Mouse (Mus musculus): Measurements from ENCODE around the gene Lpin2. TPM values are rescaled to one million over a fixed set of nuclear protein-coding genes. Genes with fewer than 3 reads are reported as not detected.

Gene Lpin2
- total and polyA plus RNA-seq, 2 experiments from 2014 or later = 39.5 to 48.9 TPM

DNA sequence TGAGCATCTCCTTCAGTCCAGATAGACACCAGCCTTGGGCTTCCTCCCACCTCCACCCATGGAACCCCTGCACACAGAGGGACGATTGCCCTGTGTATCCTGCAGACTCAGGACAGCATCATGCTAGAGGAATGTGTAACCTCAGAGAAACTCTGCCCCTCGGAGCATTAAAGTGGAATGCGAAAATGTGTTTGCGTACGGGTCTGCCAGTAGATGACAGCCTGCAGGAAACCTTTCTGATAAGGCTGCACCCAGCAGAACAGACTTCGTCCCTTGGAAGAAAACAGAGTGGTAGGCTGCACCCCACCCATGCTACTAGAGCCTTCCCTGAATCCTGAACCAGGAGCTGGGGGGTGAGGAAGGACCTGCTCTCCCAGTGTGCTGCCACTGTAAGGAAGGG lies 102.5 kb downstream of the Lpin2 start:
- no peaks in the 10 kb centered on the region for H3K36me3 ChIP-seq (ENCODE audit: insufficient read depth, low read length)
- no peaks in the 10 kb centered on the region for H3K27me3 ChIP-seq (ENCODE audit: insufficient read depth, low read length)
- no peak for DNase-seq (ENCODE audit: low spot score)
- ATAC-seq = no peak
- H3K27ac ChIP-seq = no peak overlapping the region
- WGBS = 83% methylated on average over 6 of the region's 6 CpGs
- no peak for TF ChIP-seq CTCF (IDR thresholded peaks at IDR 0.05; ENCODE audit: low read depth)
- no peak overlapping the region for H3K9ac ChIP-seq (replicated peaks; ENCODE audit: low read length)
- no peak overlapping the region for H3K4me3 ChIP-seq (ENCODE audit: low read length)
- H3K9me3 ChIP-seq (ENCODE audit: low read length) = no peaks in the 10 kb centered on the region
- H3K4me2 ChIP-seq (ENCODE audit: low read depth, low read length) = no peak overlapping the region
- H3K4me1 ChIP-seq (ENCODE audit: insufficient read depth, low read length) = no peaks in the 10 kb centered on the region

DNA sequence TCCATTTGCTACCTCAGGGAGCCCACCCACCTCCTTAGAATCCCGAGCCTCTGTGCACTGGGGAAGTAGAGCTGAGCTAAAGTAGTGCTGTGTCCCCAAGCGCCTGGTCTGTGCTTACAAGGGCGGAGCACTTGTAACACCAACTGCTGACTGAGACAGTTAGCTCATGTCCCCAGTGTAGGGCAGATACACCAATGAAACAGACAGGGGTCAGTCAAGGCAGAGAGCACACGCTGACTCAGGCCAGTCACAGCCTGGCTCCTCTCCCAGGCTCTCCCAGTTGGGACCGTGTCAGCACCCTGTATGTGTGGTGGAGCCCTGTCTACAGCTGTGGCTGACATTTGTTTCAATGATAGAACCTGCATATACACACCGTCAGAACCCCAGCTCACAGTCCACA lies 103.6 kb downstream of the Lpin2 start:
- whole genome bisulfite sequencing = 75% methylated on average over 6 of the region's 6 CpGs
- Histone ChIP-seq H3K4me1 (ENCODE audit: insufficient read depth, low read length) (no peaks in the 10 kb centered on the region), H3K4me2 (ENCODE audit: low read depth, low read length) (no peak overlapping the region), H3K27me3 (ENCODE audit: insufficient read depth, low read length) (no peaks in the 10 kb centered on the region), H3K9me3 (ENCODE audit: low read length) (no peaks in the 10 kb centered on the region), H3K4me3 (ENCODE audit: low read length) (no peak overlapping the region), H3K9ac (replicated peaks; ENCODE audit: low read length) (no peak overlapping the region), H3K36me3 (ENCODE audit: insufficient read depth, low read length) (no peaks in the 10 kb centered on the region), H3K27ac (no peak overlapping the region)
- ATAC-seq (no peak), DNase-seq (ENCODE audit: low spot score) (no peak)
- TF ChIP-seq CTCF (IDR thresholded peaks at IDR 0.05; ENCODE audit: low read depth) = no peak

DNA sequence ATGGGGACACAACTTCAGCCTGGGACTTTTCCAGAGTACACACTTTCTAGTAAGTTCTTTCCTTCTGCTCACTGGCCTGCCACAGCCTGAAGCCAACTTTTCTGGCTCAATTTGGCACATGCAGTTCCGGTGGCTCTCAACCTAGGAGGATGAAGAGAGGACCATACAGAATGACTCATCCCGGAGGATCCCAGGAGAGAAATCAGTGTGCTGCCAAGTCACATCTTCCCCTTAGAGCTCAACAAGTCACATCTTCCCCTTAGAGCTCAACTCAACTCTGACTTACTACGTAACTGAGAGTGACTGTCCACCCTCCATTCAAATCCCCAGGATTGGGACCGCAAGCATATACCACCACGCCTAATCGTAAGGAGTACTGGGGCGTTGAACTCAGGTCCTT lies 105.2 kb downstream of the Lpin2 start:
- DNase-seq (ENCODE audit: low spot score) (no peak), ATAC-seq (no peak)
- 93% methylated on average over 7 of the region's 7 CpGs for WGBS

DNA sequence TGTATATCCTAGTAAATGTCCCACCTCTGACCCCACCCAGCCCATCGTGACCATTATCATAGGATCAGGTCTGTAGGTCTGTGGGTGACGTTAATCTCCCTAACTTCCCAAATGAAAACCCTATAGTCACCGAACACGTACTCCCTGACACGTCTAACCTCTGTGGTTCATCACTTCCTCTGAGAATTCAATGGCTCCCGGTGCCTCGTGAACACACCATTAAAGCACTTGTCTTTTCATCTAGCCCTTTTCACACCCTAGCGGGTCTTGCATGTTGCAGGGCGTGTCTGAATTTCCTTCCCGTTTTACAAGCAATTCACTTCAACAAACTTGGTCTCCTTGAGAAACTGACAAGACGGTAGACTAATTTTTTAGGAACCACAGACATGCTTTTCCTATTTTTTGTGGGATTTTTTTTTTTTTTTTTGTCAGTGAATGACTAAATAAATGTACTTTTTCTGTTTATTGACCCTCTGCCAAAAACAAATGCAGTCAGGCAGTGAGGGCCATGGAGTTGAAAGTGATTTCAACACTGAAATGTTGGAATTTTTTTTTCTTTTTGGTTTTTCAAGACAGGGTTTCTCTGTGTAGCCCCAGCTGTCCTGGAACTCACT lies 105.9 kb downstream of the Lpin2 start:
- H3K9me3 ChIP-seq (ENCODE audit: low read length) = no peaks in the 10 kb centered on the region
- no peak overlapping the region for H3K4me2 ChIP-seq (ENCODE audit: low read depth, low read length)
- no peak for TF ChIP-seq CTCF (IDR thresholded peaks at IDR 0.05; ENCODE audit: low read depth)
- no peak overlapping the region for H3K4me3 ChIP-seq (ENCODE audit: low read length)
- no peak overlapping the region for H3K27ac ChIP-seq
- ATAC-seq (no peak), DNase-seq (ENCODE audit: low spot score) (no peak)
- H3K27me3 ChIP-seq (ENCODE audit: insufficient read depth, low read length) = no peaks in the 10 kb centered on the region
- 90% methylated on average over 11 of the region's 11 CpGs for WGBS
- no peak overlapping the region for H3K9ac ChIP-seq (replicated peaks; ENCODE audit: low read length)
- no peaks in the 10 kb centered on the region for H3K4me1 ChIP-seq (ENCODE audit: insufficient read depth, low read length)
- H3K36me3 ChIP-seq (ENCODE audit: insufficient read depth, low read length) = no peaks in the 10 kb centered on the region

More for the DNA sequence above, 105.2 kb downstream of the Lpin2 start:
- H3K4me1 ChIP-seq (ENCODE audit: insufficient read depth, low read length) = no peaks in the 10 kb centered on the region
- no peaks in the 10 kb centered on the region for H3K9me3 ChIP-seq (ENCODE audit: low read length)
- no peaks in the 10 kb centered on the region for H3K27me3 ChIP-seq (ENCODE audit: insufficient read depth, low read length)
- no peak overlapping the region for H3K9ac ChIP-seq (replicated peaks; ENCODE audit: low read length)
- H3K36me3 ChIP-seq (ENCODE audit: insufficient read depth, low read length) = no peaks in the 10 kb centered on the region
- H3K27ac ChIP-seq = no peak overlapping the region
- H3K4me2 ChIP-seq (ENCODE audit: low read depth, low read length) = no peak overlapping the region
- no peak overlapping the region for H3K4me3 ChIP-seq (ENCODE audit: low read length)
- no peak for TF ChIP-seq CTCF (IDR thresholded peaks at IDR 0.05; ENCODE audit: low read depth)

DNA sequence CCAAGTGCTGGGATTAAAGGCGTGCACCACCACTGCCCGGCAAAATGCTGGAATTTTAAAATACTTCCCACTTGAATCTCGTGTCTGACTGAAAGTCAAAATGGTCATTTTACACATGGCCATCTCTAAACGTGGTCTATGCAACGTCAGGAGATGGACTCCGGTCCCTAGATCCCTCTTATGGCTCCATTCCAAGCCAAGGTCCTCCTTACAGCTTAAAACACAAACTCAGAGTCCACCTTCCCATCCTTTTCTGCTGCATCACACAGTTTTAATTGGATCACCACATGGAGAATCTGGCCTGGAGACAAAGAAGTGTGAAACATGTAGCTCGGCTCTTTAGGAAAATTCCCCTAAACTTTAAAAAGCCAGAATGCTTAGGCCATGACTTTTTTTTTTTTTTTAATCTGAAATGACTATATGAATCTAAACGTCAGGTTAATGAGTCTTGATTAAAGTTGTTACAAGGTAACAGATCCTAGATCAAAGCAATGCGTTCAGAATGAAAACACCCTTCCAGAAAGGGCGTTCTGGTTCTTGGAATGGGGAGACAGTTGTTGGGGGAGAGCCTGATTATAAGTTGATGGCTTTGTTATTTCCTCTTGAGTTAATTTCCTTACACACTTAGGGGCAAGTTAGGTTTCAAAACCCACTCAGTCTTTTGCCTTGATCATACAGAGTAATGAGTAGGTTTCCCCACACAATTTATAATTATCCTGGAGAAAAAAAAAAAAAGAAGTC lies 106.6 kb downstream of the Lpin2 start:
- ATAC-seq (no peak), DNase-seq (ENCODE audit: low spot score) (no peak)
- Histone ChIP-seq H3K27me3 (ENCODE audit: insufficient read depth, low read length) (no peaks in the 10 kb centered on the region), H3K4me3 (ENCODE audit: low read length) (no peak overlapping the region), H3K4me1 (ENCODE audit: insufficient read depth, low read length) (no peaks in the 10 kb centered on the region), H3K27ac (no peak overlapping the region), H3K9ac (replicated peaks; ENCODE audit: low read length) (no peak overlapping the region), H3K36me3 (ENCODE audit: insufficient read depth, low read length) (no peaks in the 10 kb centered on the region), H3K9me3 (ENCODE audit: low read length) (no peaks in the 10 kb centered on the region), H3K4me2 (ENCODE audit: low read depth, low read length) (no peak overlapping the region)
- no peak for TF ChIP-seq CTCF (IDR thresholded peaks at IDR 0.05; ENCODE audit: low read depth)
- 91% methylated on average over 10 of the region's 10 CpGs for WGBS

DNA sequence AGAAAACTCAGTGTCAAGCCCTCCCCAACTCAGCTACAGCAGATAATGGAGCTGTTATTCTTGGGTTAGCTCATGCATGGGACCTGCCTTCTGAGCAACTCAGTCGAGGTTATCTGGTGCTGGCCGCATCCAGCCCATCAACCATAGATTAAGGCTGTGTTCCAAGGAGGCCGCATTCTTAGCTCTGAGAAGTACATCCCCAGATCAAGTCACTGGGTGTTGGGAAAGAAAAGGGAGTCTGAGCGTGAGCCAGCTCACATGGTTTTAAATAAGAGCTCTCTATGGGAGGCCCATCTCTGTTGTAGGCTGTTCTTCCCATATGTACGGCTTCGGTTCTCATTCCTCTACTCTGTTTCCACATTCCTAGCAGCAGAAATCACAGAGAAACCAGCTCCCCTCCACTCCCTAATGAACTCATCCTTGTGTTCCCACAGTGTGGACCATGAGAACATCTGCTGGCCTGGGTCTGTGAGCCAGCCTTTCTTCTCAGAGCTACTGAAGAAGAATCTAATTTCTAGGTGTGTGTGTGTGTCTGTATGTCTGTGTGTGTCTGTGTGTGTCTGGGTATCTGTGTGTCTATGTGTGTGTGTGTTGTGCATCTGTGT lies 107.3 kb downstream of the Lpin2 start:
- Histone ChIP-seq H3K4me1 (ENCODE audit: insufficient read depth, low read length) (no peaks in the 10 kb centered on the region), H3K4me3 (ENCODE audit: low read length) (no peak overlapping the region), H3K27me3 (ENCODE audit: insufficient read depth, low read length) (no peaks in the 10 kb centered on the region), H3K9me3 (ENCODE audit: low read length) (no peaks in the 10 kb centered on the region), H3K4me2 (ENCODE audit: low read depth, low read length) (no peak overlapping the region), H3K27ac (no peak overlapping the region), H3K36me3 (ENCODE audit: insufficient read depth, low read length) (no peaks in the 10 kb centered on the region), H3K9ac (replicated peaks; ENCODE audit: low read length) (no peak overlapping the region)
- DNase-seq (ENCODE audit: low spot score) (no peak), ATAC-seq (no peak)
- TF ChIP-seq CTCF (IDR thresholded peaks at IDR 0.05; ENCODE audit: low read depth) = no peak
- 65% methylated on average over 6 of the region's 6 CpGs for WGBS

All from hindbrain, postnatal 0 days (tissue).